Mouse (Mus musculus): Measurements from ENCODE around the gene Fgfr2. TPM values are rescaled to one million over a fixed set of nuclear protein-coding genes. Genes with fewer than 3 reads are reported as not detected.
A peak's percentile ranks its signal among the peaks of the same experiment; 100 is the strongest.

The Fgfr2 gene
- polyA plus RNA-seq, 1 experiment from 2014 or later: 92.5 TPM

DNA sequence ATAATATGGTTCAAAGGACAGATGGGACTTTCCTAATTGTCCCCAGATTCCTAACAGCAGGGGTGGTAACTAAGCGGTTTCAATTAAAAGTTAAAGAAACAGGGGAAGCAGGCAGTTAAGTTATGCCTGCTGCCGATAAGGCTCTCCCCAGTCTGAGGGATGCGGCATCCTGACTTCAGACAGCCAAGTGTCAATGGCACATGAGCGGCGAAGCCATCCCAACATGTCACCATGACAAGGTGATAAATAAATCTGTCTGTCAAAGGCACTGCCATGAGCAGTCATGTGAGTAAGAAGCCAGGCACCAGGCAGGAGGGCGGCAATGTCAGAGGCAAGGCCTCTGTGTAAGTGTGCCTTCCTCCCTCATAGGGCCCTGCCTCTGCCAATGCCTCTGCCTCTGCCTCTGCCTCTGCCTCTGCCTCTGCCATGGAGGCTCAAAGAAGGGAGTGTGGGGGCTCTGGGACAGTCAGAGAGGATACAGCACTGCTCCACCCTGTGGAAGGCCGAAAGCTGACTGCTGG, 55.8 kb downstream of the Fgfr2 start:
- no peaks in the 10 kb centered on the region for H3K9me3 ChIP-seq
- 53% methylated on average over 7 of the region's 7 CpGs for WGBS
- H3K4me3 ChIP-seq: no peak overlapping the region
- no peaks in the 10 kb centered on the region for H3K27me3 ChIP-seq (ENCODE audit: insufficient read depth, poor library complexity, severe bottlenecking)
- peak overlapping the region; percentile 72; the same call in 1 of the 2 replicates for H3K27ac ChIP-seq
- H3K4me1 ChIP-seq (replicated peaks): peaks cover 58% of the 10 kb centered on the region
- DNase-seq (ENCODE audit: low spot score): no peak
- H3K36me3 ChIP-seq: peaks cover 67% of the 10 kb centered on the region

DNA sequence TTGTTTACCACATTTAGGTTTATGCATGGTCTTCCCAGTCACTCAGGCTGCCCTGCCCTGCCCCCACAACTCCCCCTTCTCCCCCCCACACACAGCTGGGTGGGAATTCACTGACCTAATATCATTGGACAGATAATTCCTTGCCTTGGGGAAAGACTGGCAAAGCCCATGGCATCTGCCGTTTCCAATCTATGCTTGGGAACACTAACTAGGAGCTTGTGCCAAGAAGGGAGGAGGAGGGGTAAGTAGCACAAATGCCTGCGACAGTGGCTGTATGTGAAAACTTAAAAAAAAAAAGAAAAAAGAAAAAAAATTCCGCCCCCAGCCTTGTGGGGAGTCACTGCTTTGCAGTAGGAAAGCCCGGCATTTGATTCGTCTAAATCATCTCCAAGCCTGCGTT, 56.4 kb downstream of the Fgfr2 start:
- no peaks in the 10 kb centered on the region for H3K27me3 ChIP-seq (ENCODE audit: insufficient read depth, poor library complexity, severe bottlenecking)
- WGBS: 57% methylated on average over 6 of the region's 6 CpGs
- no peaks in the 10 kb centered on the region for H3K9me3 ChIP-seq
- peaks cover 52% of the 10 kb centered on the region for H3K4me1 ChIP-seq (replicated peaks)
- no peak overlapping the region for H3K27ac ChIP-seq
- no peak overlapping the region for H3K4me3 ChIP-seq
- DNase-seq (ENCODE audit: low spot score): no peak
- peaks cover 67% of the 10 kb centered on the region for H3K36me3 ChIP-seq

DNA sequence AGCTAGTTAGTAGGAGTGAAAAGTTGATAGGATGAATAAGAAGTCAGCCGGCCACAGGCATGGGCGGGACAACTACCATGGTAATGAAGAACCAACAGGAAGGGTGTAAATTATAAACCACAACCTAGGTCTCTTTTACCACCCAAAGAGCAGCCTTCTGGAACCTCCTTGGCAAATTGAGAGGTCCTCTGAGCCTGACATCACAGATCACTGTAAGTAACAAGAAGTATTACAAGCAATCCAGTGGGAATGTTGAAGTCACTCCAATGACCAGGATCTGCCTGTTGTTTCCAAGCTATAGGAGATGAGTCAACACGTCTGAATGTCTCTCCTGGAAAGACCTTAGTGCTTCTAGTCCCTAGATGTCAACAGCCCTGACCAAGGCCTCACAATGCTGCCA, 61.1 kb downstream of the Fgfr2 start:
- DNase-seq (ENCODE audit: low spot score): no peak
- Histone ChIP-seq H3K4me1 (replicated peaks) (peaks cover 37% of the 10 kb centered on the region), H3K27me3 (ENCODE audit: insufficient read depth, poor library complexity, severe bottlenecking) (no peaks in the 10 kb centered on the region), H3K27ac (no peak overlapping the region), H3K9me3 (no peaks in the 10 kb centered on the region), H3K4me3 (no peak overlapping the region), H3K36me3 (peaks cover 56% of the 10 kb centered on the region)
- WGBS: 89% methylated on average over 3 of the region's 3 CpGs

DNA sequence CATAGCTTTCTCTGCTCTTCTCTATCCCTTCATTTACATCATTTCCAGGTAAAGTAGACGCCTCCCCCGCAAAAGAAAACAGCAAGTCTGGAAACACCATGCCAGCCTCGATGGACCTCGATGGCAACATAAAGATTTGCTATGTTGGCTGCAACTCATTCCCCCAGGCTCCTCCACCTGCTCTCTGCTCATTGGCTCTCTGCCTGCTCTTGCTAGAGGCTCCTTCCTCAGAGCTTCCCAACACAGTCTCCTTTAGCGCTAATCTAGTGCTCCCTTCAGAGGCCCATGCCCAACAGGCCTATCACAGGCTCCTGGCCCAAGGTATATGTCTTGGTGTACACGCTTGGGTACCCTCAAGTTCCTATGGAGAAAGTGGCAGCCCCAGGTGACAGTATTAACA, 63.0 kb downstream of the Fgfr2 start:
- H3K4me1 ChIP-seq (replicated peaks): peaks cover 29% of the 10 kb centered on the region
- 93% methylated on average over 6 of the region's 6 CpGs for WGBS
- no peaks in the 10 kb centered on the region for H3K9me3 ChIP-seq
- no peaks in the 10 kb centered on the region for H3K27me3 ChIP-seq (ENCODE audit: insufficient read depth, poor library complexity, severe bottlenecking)
- peaks cover 61% of the 10 kb centered on the region for H3K36me3 ChIP-seq
- no peak for DNase-seq (ENCODE audit: low spot score)
- H3K4me3 ChIP-seq: no peak overlapping the region
- H3K27ac ChIP-seq: no peak overlapping the region

DNA sequence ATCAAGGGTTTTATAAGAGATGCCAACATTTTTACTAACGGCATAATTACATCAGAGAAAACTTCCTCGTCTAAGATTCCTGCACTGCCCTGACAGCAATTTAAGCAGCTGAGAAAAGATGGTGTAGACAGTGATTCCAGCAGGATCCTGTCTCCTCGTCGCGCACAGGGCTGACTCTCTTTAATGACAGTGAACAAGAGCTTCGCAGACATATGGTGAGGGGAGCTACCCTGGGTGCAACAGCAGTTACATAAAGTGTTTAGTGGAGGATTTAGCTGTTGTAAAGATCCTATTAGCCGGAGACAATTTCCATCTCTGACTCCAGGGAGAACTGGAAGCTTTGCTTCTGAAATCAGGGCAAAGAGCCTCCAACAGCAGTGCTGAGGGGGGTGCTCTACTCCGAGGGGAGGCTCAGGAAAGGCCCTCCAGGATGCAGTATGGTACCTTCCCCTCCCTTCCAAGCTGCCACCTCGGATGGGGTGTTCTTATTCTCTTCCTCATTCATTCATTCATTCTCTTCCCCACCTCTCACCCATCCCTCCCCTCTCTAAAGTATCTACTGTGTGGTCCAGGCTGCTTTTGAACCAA, 63.5 kb downstream of the Fgfr2 start:
- H3K27ac ChIP-seq: no peak overlapping the region
- peaks cover 61% of the 10 kb centered on the region for H3K36me3 ChIP-seq

DNA sequence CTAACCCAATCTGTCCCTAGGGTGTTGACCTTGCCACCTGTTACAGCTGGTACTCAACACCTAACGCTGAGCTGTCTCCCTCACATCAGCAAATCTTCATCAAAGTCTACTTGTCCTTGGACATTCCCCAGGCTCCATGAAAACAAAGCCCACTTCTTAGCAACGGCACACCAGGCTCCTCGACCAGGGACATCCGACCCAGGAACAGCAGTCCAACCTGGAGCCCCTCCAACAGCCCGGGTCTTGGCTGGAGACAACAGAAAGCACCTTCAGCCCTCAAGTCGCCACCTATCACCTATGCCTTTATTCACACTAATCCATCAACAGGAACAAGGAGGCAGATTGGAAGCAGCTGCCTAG, 64.0 kb downstream of the Fgfr2 start:
- no peaks in the 10 kb centered on the region for H3K27me3 ChIP-seq (ENCODE audit: insufficient read depth, poor library complexity, severe bottlenecking)
- H3K4me3 ChIP-seq: no peak overlapping the region
- peaks cover 29% of the 10 kb centered on the region for H3K4me1 ChIP-seq (replicated peaks)
- H3K36me3 ChIP-seq: peaks cover 59% of the 10 kb centered on the region
- no peaks in the 10 kb centered on the region for H3K9me3 ChIP-seq
- H3K27ac ChIP-seq: 0 out of 2 replicates have a peak overlapping the region, but pooled peaks have one; percentile 18
- DNase-seq (ENCODE audit: low spot score): no peak
- 85% methylated on average over 6 of the region's 6 CpGs for WGBS

More for the DNA sequence above, 63.5 kb downstream of the Fgfr2 start:
- DNase-seq (ENCODE audit: low spot score): no peak
- Histone ChIP-seq H3K4me3 (no peak overlapping the region), H3K4me1 (replicated peaks) (peaks cover 29% of the 10 kb centered on the region), H3K27me3 (ENCODE audit: insufficient read depth, poor library complexity, severe bottlenecking) (no peaks in the 10 kb centered on the region), H3K9me3 (no peaks in the 10 kb centered on the region)
- WGBS: 84% methylated on average over 9 of the region's 9 CpGs

DNA sequence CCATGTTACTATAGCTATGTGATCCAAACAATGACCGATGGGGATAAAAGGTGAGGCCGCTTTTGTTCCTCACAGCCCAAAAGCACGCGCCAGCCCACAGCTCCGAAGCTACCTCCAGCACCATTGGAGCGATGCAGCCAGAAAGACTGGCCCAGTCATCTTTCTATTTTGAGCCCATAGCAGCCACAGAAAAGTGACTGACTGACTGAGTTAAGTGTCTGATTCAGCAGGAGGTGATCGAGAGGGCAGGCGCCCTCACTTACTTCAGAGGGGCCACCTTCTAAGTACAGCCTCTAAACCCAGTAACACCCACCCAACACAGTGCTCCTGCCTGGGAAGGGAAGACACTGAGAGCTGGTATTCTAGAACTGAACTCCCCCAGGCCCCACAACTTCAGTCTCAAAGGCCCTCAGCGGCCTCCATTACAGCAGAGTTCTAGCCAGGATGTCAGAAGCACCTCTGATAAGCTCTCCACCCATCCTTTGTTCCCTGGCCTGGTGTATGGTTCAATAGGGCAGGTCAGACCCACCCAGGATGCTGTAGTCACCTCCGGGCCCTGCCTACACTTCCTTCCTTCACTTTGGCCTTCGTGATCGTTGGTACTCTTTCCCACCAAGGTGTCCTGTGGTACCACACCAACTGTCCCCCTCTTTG, 64.5 kb downstream of the Fgfr2 start:
- Histone ChIP-seq H3K4me1 (replicated peaks) (peaks cover 29% of the 10 kb centered on the region), H3K4me3 (no peak overlapping the region), H3K27ac (0 out of 2 replicates have a peak overlapping the region, but pooled peaks have one; percentile 18), H3K27me3 (ENCODE audit: insufficient read depth, poor library complexity, severe bottlenecking) (no peaks in the 10 kb centered on the region), H3K9me3 (no peaks in the 10 kb centered on the region), H3K36me3 (peaks cover 60% of the 10 kb centered on the region)
- WGBS: 92% methylated on average over 12 of the region's 12 CpGs
- no peak for DNase-seq (ENCODE audit: low spot score)

DNA sequence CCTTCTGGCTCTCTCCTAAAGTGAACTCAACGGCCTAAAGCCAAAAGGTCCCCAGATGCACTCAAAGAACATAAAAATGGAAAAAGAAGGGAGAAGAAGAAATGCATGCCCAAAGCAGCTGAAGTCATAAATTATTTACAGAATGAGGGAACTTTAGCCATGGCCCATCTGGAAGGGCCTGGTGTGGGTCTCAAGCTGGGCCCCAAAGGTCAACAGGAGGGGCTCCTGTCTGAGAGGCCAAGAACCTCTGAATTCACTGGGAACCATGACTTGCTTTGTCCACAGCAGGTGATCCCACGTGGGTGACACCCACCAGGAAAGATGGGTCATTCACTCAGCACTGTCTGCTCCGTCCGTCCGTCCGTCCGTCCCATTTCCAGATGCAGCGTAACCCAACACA, 66.2 kb downstream of the Fgfr2 start:
- Histone ChIP-seq H3K4me1 (replicated peaks) (peaks cover 29% of the 10 kb centered on the region), H3K27ac (no peak overlapping the region), H3K9me3 (no peaks in the 10 kb centered on the region), H3K27me3 (ENCODE audit: insufficient read depth, poor library complexity, severe bottlenecking) (no peaks in the 10 kb centered on the region), H3K36me3 (peaks cover 74% of the 10 kb centered on the region), H3K4me3 (no peak overlapping the region)
- DNase-seq (ENCODE audit: low spot score): no peak
- WGBS: 89% methylated on average over 8 of the region's 8 CpGs

DNA sequence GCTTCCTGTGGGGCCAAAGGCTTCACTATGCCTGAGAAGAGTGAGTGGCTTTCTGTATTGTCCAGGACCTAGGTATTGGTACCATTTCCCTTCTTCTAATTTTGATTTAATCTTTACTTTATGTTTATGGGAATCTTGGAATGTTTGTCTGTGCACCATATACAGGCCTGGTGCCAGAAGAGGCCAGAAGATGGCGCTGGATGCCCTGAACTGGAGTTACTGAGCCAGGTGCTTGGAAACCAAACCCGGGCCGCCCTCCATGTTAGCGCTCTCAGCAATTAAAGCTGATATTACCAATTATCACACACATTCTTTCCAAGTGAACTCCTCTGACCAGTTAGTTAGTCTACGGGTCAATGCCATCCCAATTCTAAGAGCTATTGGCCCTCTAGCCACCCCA, 68.7 kb downstream of the Fgfr2 start:
- H3K4me1 ChIP-seq (replicated peaks): peaks cover 19% of the 10 kb centered on the region
- no peak for DNase-seq (ENCODE audit: low spot score)
- H3K36me3 ChIP-seq: peaks cover 91% of the 10 kb centered on the region
- no peaks in the 10 kb centered on the region for H3K9me3 ChIP-seq
- no peak overlapping the region for H3K27ac ChIP-seq
- H3K4me3 ChIP-seq: no peak overlapping the region
- 87% methylated on average over 5 of the region's 5 CpGs for WGBS
- no peaks in the 10 kb centered on the region for H3K27me3 ChIP-seq (ENCODE audit: insufficient read depth, poor library complexity, severe bottlenecking)

DNA sequence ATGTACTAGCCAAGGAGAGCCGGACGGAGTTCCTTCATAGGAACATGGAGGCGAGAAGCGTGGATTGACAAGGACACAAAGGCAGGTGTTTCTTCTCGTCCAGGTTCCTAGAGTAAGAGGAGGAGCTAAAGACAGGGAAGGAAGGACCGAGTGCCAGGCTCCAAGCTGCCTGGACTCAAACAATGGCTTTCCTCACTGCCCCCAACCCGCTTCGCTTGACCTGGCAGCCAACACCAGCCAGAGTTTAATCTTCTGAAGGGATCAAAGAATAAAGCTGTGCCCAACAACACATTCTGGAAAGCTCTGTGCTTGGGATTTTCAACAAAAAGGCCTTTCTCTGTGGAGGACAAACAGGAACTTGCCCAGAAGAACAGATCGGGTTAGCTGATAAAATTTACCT, 69.4 kb downstream of the Fgfr2 start:
- no peaks in the 10 kb centered on the region for H3K27me3 ChIP-seq (ENCODE audit: insufficient read depth, poor library complexity, severe bottlenecking)
- peaks cover 16% of the 10 kb centered on the region; the same call in 1 of the 2 replicates for H3K4me1 ChIP-seq (replicated peaks)
- H3K36me3 ChIP-seq: peaks cover 86% of the 10 kb centered on the region
- no peaks in the 10 kb centered on the region for H3K9me3 ChIP-seq
- H3K4me3 ChIP-seq: no peak overlapping the region
- DNase-seq (ENCODE audit: low spot score): no peak
- no peak overlapping the region for H3K27ac ChIP-seq
- WGBS: 83% methylated on average over 9 of the region's 9 CpGs

DNA sequence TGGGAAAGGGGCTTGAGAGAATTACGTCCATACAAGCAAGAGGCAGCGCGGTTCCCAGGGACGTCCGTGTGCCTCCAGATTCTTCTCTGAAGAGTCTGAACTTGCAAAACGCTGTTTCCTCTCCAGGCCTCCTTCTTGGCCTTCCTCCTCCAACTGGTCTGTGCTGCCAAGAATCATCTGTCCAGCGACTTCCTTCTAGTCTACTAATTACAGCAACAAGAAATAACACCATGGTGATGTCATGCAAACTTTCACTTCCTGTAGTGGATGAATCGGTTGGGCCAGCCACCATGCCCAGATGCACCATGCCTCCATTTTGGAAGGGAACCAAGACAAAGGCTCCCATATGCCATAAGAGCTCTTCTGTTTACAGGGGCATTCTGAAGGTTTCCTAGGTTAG, 70.3 kb downstream of the Fgfr2 start:
- no peaks in the 10 kb centered on the region for H3K27me3 ChIP-seq (ENCODE audit: insufficient read depth, poor library complexity, severe bottlenecking)
- 85% methylated on average over 8 of the region's 8 CpGs for WGBS
- DNase-seq (ENCODE audit: low spot score): no peak
- peaks cover 77% of the 10 kb centered on the region for H3K36me3 ChIP-seq
- peaks cover 14% of the 10 kb centered on the region; the same call in 1 of the 2 replicates for H3K4me1 ChIP-seq (replicated peaks)
- H3K4me3 ChIP-seq: no peak overlapping the region
- no peaks in the 10 kb centered on the region for H3K9me3 ChIP-seq
- no peak overlapping the region for H3K27ac ChIP-seq

DNA sequence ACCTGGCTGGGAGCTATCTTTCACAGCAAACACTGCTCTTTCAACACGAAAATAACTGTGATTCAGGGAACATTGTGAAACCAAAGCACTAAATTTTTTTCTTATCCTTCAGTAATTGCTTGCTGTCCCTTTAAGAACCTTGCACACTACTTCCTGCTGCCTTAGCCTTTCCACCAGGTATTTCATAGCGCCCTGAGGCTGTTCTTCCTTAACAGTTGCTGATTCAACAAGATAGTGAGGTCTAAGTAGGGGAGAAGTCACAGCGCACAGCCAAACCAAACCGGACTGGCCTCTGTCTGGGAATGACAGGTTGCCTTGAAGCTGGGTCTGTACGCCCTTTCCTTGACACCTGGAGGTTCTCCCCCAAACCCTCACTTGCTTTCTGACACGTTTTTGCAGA, 72.5 kb downstream of the Fgfr2 start:
- Histone ChIP-seq H3K9me3 (no peaks in the 10 kb centered on the region), H3K27ac (no peak overlapping the region), H3K36me3 (peaks cover 71% of the 10 kb centered on the region), H3K27me3 (ENCODE audit: insufficient read depth, poor library complexity, severe bottlenecking) (no peaks in the 10 kb centered on the region), H3K4me3 (no peak overlapping the region), H3K4me1 (replicated peaks) (peaks cover 17% of the 10 kb centered on the region)
- DNase-seq (ENCODE audit: low spot score): no peak
- WGBS: 86% methylated on average over 6 of the region's 6 CpGs

DNA sequence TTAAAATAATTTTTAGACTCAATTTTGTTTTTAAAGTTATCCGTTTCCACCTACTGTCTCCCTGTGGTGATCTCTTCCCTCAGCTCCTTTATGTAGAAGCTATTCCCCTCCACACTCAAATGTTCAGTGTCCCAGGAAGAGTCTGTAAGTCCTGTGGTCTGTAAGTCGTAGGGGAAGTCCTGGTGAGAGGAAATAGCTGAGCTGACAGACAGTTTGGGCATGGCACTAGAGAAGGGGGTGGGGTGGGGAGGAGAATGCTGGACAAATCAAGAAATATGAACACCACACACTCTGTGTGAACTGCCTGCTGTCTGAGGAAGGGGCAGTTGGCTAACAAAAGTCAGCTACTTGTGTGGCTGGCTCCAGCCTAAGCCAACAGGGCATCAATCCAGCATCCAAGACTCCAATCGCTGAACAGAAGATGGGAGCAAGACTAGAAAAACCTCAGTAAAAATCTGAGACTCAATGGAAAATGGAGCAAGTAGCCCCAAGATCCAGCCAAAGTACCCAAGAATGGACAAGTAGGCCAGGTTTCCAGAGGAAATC, 75.0 kb downstream of the Fgfr2 start:
- no peaks in the 10 kb centered on the region for H3K27me3 ChIP-seq (ENCODE audit: insufficient read depth, poor library complexity, severe bottlenecking)
- H3K36me3 ChIP-seq: peaks cover 62% of the 10 kb centered on the region
- no peak for DNase-seq (ENCODE audit: low spot score)
- H3K27ac ChIP-seq: no peak overlapping the region
- H3K4me1 ChIP-seq (replicated peaks): peaks cover 17% of the 10 kb centered on the region
- no peaks in the 10 kb centered on the region for H3K9me3 ChIP-seq
- H3K4me3 ChIP-seq: no peak overlapping the region
- 83% methylated on average over 3 of the region's 3 CpGs for WGBS

Measured in hindbrain, embryonic 10.5 days (tissue).